Mouse (Mus musculus) spleen, adult 2 months (tissue): Measurements from ENCODE around the gene Nop14. TPM values are rescaled to one million over a fixed set of nuclear protein-coding genes. Genes with fewer than 3 reads are reported as not detected.

Source experiments
- DNase-seq, 2 experiments: peaks; one replicate each; pipeline versions ENCODE4 v3.0.0 to v3.0.0-alpha.2; 2012 to 2021; ENCODE audit warnings: low spot score in 2 of 2, low read depth in 1 of 2
- H3K27ac ChIP-seq: fragments of 200-500 bp; 2 replicates; pipeline ENCODE4 v1.5.1; 2012; ENCODE audit warnings: low read length, inconsistent platforms; ENCODE audit not compliant: insufficient read depth
- H3K27me3 ChIP-seq: fragments of 200-500 bp; 2 replicates; pipeline ENCODE4 v1.6.1; 2012; ENCODE audit warnings: mild to moderate bottlenecking, moderate library complexity, low read length, inconsistent platforms; ENCODE audit not compliant: control insufficient read depth, insufficient read depth
- H3K36me3 ChIP-seq: fragments of 200-500 bp; 2 replicates; pipeline ENCODE4 v1.6.1; 2012; ENCODE audit warnings: mild to moderate bottlenecking, low read length, inconsistent platforms; ENCODE audit not compliant: control insufficient read depth, insufficient read depth
- H3K4me1 ChIP-seq: fragments of 200-500 bp; 2 replicates; pipeline ENCODE4 v1.6.1; 2011; ENCODE audit warnings: inconsistent platforms; ENCODE audit not compliant: control insufficient read depth, insufficient read depth, insufficient read length
- H3K4me3 ChIP-seq: fragments of 200-500 bp; 2 replicates; pipeline ENCODE4 v1.5.1; 2011; ENCODE audit warnings: mild to moderate bottlenecking, inconsistent platforms; ENCODE audit not compliant: insufficient read depth, insufficient read length; ENCODE audit errors: extremely low read depth
- CTCF ChIP-seq: fragments of 200-500 bp; IDR thresholded peaks from 2 replicates; pipeline ENCODE4 v1.5.1; 2011; ENCODE audit warnings: mild to moderate bottlenecking, inconsistent platforms; ENCODE audit not compliant: insufficient read depth, insufficient read length, insufficient replicate concordance; ENCODE audit errors: extremely low read depth
- POLR2A ChIP-seq: fragments of 200-500 bp; IDR thresholded peaks from 2 replicates; pipeline ENCODE4 v1.6.1; 2011; ENCODE audit warnings: low read depth, low read length, inconsistent platforms
- WGBS: fragments of 180-500 bp; shearing (Covaris S2); methylation state at CpG from one replicate; pipeline ENCODE4 v1.1.7; 2018; 5-methylcytosine and 5-hydroxymethylcytosine counted together
- polyA plus RNA-seq: library from polyadenylated mRNA; depleted of rRNA; stranded (reverse); fragments of >200 nt; gene quantifications from 2 replicates; pipeline ENCODE4 v1.2.3, GENCODE M21; 2012

The Nop14 gene
- polyA plus RNA-seq, 1 experiment = 10.8 TPM

DNA sequence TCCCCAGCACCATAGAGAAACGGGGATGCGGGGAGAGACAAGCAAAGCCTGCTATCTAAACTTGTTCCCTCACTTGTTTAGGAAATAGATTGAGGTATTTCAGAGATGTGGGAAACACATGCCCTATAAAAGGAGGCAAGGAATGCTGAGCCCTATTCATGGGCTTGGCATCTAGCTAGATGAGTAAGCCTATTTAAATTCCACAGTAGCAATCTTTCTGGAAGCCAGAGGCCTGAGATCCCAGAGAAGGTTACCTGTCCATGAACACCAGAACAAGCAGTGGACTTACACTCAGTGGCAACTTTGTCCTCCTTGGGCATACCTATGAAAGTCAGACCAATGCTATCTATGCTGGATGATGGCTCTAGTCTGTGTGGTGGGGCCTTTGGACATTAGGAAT, 3.3 kb upstream of the Nop14 start:
- no peak overlapping the region for H3K4me3 ChIP-seq
- no peak for TF ChIP-seq POLR2A
- no peak for TF ChIP-seq CTCF
- H3K27ac ChIP-seq = no peak overlapping the region
- no peak for DNase-seq
- no peaks in the 10 kb centered on the region for H3K27me3 ChIP-seq
- 94% methylated on average over 2 of the region's 2 CpGs for WGBS
- H3K36me3 ChIP-seq = no peaks in the 10 kb centered on the region; the same call in 1 of the 2 replicates
- peaks cover 2% of the 10 kb centered on the region; the same call in 1 of the 2 replicates for H3K4me1 ChIP-seq

DNA sequence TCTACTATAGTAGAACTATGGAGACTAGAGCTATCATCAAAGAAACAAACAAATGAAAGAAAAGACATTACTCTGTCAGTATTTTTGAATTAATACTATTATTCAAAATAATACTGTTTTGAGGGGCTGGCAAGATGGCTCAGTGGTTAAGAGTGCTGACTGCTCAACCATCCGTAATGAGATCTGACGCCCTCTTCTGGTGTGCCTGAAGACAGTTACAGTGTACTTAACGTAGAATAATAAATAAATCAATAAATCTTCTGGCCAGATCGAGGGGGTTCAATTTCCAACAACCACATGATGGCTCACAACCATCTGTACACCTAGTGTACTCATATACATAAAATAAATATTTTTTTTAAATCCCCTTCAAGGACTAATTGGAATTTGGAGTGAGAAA, 2.0 kb upstream of the Nop14 start:
- no peaks in the 10 kb centered on the region for H3K27me3 ChIP-seq
- no peak for TF ChIP-seq POLR2A
- TF ChIP-seq CTCF = no peak
- no peak overlapping the region for H3K4me3 ChIP-seq
- no peak overlapping the region for H3K27ac ChIP-seq
- H3K4me1 ChIP-seq = peaks cover 2% of the 10 kb centered on the region; the same call in 1 of the 2 replicates
- DNase-seq = no peak
- WGBS = 87% methylated on average over 4 of the region's 4 CpGs
- H3K36me3 ChIP-seq = no peaks in the 10 kb centered on the region; the same call in 1 of the 2 replicates

DNA sequence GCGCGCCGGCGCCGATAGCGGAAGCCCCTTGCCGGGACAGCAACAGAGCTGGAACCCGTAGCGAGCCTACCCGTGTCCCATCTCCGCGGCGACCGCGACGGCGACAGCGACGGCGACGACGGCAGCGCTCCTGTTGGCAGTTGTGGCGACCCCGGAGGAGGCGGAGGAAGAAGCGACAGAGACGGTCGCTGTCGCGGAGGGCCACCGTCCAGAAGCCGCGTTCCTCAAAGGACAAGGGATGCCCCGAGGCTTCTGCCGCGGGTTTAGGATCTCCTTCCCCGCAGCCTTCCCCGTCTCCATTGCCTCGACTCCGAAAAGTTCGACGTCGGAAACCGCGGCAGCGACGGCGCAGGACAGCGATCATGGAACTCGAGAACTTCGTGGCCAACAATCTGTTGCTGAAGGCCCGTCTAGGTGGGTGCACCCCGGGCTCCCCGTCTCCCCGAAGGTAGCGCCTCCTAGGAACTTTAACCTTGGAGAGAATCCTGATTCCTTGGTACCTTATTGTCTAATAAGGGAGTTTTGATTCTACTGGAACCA, 713 bp upstream of the Nop14 start:
- H3K27ac ChIP-seq = peak overlapping the region; percentile 92
- H3K36me3 ChIP-seq = peaks cover 7% of the 10 kb centered on the region
- WGBS = under 1% methylated on average over 57 of the region's 57 CpGs
- H3K4me3 ChIP-seq = peak overlapping the region; percentile 80
- no peak for DNase-seq
- no peaks in the 10 kb centered on the region for H3K27me3 ChIP-seq
- peaks cover 2% of the 10 kb centered on the region; the same call in 1 of the 2 replicates for H3K4me1 ChIP-seq
- no peak for TF ChIP-seq POLR2A
- TF ChIP-seq CTCF = no peak

DNA sequence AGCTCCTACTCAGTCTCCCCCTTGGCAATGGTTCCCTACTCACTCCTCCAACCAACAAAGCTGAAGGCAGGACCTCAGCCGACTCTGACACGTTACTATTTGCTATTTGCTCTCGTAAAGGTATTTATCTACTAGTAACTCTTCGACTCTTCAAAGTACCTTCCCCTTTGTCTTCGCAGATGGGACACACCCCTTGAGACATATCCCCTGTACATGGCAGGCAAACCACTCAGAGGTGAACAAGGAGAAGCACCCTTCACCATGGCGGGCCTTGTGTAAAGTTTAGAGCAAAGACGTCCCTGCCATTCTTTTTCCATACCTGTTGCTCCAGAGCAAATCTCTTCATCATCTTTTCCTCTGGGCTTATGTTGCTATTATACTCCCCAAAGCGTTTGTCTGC, 2.4 kb downstream of the Nop14 start:
- Histone ChIP-seq H3K4me3 (no peak overlapping the region), H3K4me1 (peaks cover 2% of the 10 kb centered on the region; the same call in 1 of the 2 replicates), H3K27ac (no peak overlapping the region), H3K36me3 (peaks cover 28% of the 10 kb centered on the region), H3K27me3 (no peaks in the 10 kb centered on the region)
- no peak for DNase-seq
- TF ChIP-seq POLR2A (no peak), CTCF (no peak)
- WGBS = 94% methylated on average over 8 of the region's 8 CpGs

DNA sequence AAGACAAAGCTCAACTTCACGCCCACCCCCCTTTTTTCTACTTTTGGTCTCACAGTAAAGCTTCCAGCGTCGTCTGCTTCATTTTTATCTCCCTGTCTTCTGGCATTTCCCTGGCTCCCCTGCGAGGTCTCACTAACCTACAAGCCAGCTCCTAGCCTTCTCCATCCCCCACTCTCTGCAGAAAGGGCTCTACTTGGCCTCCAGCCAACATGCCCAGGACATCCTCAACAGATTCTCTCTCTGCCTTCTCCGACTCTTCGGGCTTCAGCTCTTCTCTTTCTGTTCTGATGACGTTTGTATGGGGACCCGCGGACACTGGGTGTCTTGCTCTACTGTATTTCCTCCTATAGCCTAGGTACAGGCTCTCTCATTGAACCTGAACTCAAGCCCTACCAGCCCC, 5.1 kb downstream of the Nop14 start:
- 90% methylated on average over 9 of the region's 9 CpGs for WGBS
- no peaks in the 10 kb centered on the region; the same call in 1 of the 2 replicates for H3K4me1 ChIP-seq
- no peak overlapping the region for H3K27ac ChIP-seq
- no peaks in the 10 kb centered on the region for H3K27me3 ChIP-seq
- no peak for DNase-seq
- no peak overlapping the region for H3K4me3 ChIP-seq
- peaks cover 48% of the 10 kb centered on the region for H3K36me3 ChIP-seq
- TF ChIP-seq CTCF (no peak), POLR2A (no peak)

DNA sequence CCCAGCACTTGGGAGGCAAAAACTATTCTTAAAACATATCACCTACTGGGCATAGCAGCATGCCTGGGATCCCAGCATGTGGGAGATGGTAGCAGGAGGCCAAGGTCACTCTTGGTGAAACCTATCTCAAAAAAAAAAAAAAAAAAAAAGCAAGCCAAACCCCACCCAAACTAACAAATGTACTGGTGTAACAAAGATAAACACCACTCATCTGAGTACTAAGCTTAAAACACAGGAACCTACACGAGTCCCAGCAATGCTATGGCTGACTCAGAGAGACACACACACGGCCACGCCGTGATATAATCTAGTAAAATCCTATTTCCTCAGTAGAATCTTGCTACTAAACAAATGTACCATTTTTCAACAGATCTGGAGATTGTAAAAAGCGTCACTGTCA, 7.0 kb downstream of the Nop14 start:
- 84% methylated on average over 5 of the region's 5 CpGs for WGBS
- peaks cover 58% of the 10 kb centered on the region for H3K36me3 ChIP-seq
- no peak for TF ChIP-seq POLR2A
- TF ChIP-seq CTCF = no peak
- H3K4me3 ChIP-seq = no peak overlapping the region
- H3K27ac ChIP-seq = no peak overlapping the region
- H3K4me1 ChIP-seq = no peaks in the 10 kb centered on the region
- no peak for DNase-seq
- H3K27me3 ChIP-seq = no peaks in the 10 kb centered on the region

DNA sequence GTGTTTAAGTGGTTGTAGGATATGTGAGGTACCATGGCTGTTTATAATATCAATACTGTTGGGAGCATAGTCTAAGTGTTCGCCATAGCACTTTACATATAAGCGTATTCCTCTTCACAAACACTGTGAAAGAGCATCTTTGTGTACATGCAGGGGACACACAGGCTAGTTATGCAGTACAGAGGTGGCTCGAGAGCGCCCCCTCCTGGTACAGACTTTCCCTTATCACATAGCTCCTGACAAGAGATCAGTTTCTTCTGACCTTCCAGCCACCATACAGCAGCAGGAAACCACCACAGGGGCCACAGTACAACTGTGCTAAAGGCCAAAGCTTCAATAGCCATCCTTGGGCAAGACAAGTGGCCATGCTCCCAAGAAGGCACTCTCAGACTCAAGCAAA, 12.4 kb downstream of the Nop14 start:
- Histone ChIP-seq H3K27ac (no peak overlapping the region), H3K36me3 (peaks cover 47% of the 10 kb centered on the region), H3K4me1 (no peaks in the 10 kb centered on the region), H3K27me3 (no peaks in the 10 kb centered on the region), H3K4me3 (no peak overlapping the region)
- TF ChIP-seq POLR2A (no peak), CTCF (peak; percentile 55; the same call in 1 of the 2 replicates)
- peak in 1 of 2 experiments; percentile 68 for DNase-seq
- WGBS = 49% methylated on average over 4 of the region's 4 CpGs
